Mouse (Mus musculus) kidney, adult 2 months (tissue): ENCODE measurements around the gene Tenm3. TPM values are rescaled to one million over a fixed set of nuclear protein-coding genes. Genes with fewer than 3 reads are reported as not detected.

Experiments used
- DNase-seq: peaks from one replicate; pipeline ENCODE4 v3.0.0; 2021
- H3K27ac ChIP-seq: fragments of 200-500 bp; 2 replicates; pipeline ENCODE4 v1.5.1; 2012; ENCODE audit warnings: low read depth, low read length, control low read depth, inconsistent platforms; ENCODE audit not compliant: insufficient read depth
- H3K27me3 ChIP-seq: fragments of 200-500 bp; replicated peaks from 2 replicates; pipeline ENCODE4 v1.6.1; 2012; ENCODE audit warnings: mild to moderate bottlenecking, moderate library complexity, low read length, inconsistent platforms; ENCODE audit not compliant: control insufficient read depth, insufficient read depth
- H3K36me3 ChIP-seq: fragments of 200-500 bp; 2 replicates; pipeline ENCODE4 v1.6.1; 2012; ENCODE audit warnings: mild to moderate bottlenecking, moderate library complexity, low read length, inconsistent platforms; ENCODE audit not compliant: control insufficient read depth, insufficient read depth
- H3K4me1 ChIP-seq: fragments of 200-500 bp; 2 replicates; pipeline ENCODE4 v1.6.1; 2011; ENCODE audit warnings: low read length; ENCODE audit not compliant: control insufficient read depth, insufficient read depth
- H3K4me3 ChIP-seq: fragments of 200-500 bp; 2 replicates; pipeline ENCODE4 v1.5.1; 2011; ENCODE audit warnings: mild to moderate bottlenecking, low read depth, low read length, control low read depth; ENCODE audit not compliant: insufficient read depth
- CTCF ChIP-seq: fragments of 200-500 bp; conservative IDR thresholded peaks from 2 replicates; pipeline ENCODE4 v1.5.1; 2011; ENCODE audit warnings: low read depth, mild to moderate bottlenecking, control low read depth, low read length, moderate library complexity, mixed read lengths; ENCODE audit not compliant: insufficient read depth, insufficient read length
- POLR2A ChIP-seq: fragments of 200-500 bp; IDR thresholded peaks from one replicate; pipeline ENCODE4 v1.6.1; 2011; ENCODE audit warnings: low read depth, low read length, control low read depth
- WGBS: fragments of 180-500 bp; shearing (Covaris S2); methylation state at CpG from one replicate; pipeline ENCODE4 v1.1.7; 2018; 5-methylcytosine and 5-hydroxymethylcytosine counted together
- polyA plus RNA-seq: library from polyadenylated mRNA; depleted of rRNA; stranded (reverse); fragments of >200 nt; gene quantifications from 2 replicates; pipeline ENCODE4 v1.2.3, GENCODE M21; 2012

Gene Tenm3
- polyA plus RNA-seq, 1 experiment: 2.0 TPM

GRCm38 (mm10) chr8:48596332-48596731 lies 247.4 kb downstream of the Tenm3 start:
- 91% methylated on average over 14 of the region's 14 CpGs for WGBS
- DNase-seq: no peak
- TF ChIP-seq POLR2A: no peak
- TF ChIP-seq CTCF: no peak
- no peaks in the 10 kb centered on the region for H3K27me3 ChIP-seq
- H3K4me1 ChIP-seq: no peaks in the 10 kb centered on the region
- H3K36me3 ChIP-seq: no peaks in the 10 kb centered on the region
- no peak overlapping the region for H3K27ac ChIP-seq
- no peak overlapping the region for H3K4me3 ChIP-seq

- no peak for TF ChIP-seq CTCF
- no peak for TF ChIP-seq POLR2A
- WGBS: 32% methylated on average over 5 of the region's 5 CpGs
Measured at GRCm38 (mm10) chr8:48591818-48592217, 251.9 kb downstream of the Tenm3 start.

GRCm38 (mm10) chr8:48579732-48580131 lies 264.0 kb downstream of the Tenm3 start:
- DNase-seq: no peak
- no peaks in the 10 kb centered on the region for H3K36me3 ChIP-seq
- H3K27ac ChIP-seq: no peak overlapping the region
- no peak overlapping the region for H3K4me3 ChIP-seq
- TF ChIP-seq POLR2A: no peak
- no peak for TF ChIP-seq CTCF
- 38% methylated on average over 6 of the region's 6 CpGs for WGBS
- H3K27me3 ChIP-seq: no peaks in the 10 kb centered on the region
- no peaks in the 10 kb centered on the region; the same call in 1 of the 2 replicates for H3K4me1 ChIP-seq

More at GRCm38 (mm10) chr8:48591818-48592217, 251.9 kb downstream of the Tenm3 start:
- Histone ChIP-seq H3K27me3 (no peaks in the 10 kb centered on the region), H3K4me1 (no peaks in the 10 kb centered on the region), H3K36me3 (no peaks in the 10 kb centered on the region), H3K27ac (no peak overlapping the region), H3K4me3 (no peak overlapping the region)
- DNase-seq: no peak

DNA sequence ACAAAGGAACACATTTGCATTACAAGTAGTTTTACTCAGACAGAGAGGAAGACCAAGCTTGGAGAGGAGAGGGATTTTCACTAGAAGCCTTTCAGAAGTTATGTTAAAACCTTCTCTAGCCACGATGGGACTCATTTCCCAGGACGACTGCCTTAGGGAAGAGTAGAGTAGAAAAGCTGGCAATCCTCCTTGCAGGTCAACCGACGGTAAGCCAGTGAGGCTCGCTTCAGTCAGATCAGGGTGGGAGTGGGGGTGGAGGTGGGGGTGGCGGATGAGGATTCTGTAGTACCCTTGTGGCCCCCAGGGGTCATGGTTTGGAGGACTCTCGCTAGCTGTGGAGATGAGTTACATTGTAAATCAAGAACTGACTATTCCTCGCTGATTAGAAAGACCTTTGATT lies 264.6 kb downstream of the Tenm3 start:
- TF ChIP-seq POLR2A (no peak), CTCF (no peak)
- H3K27me3 ChIP-seq: no peaks in the 10 kb centered on the region
- H3K36me3 ChIP-seq: no peaks in the 10 kb centered on the region
- 19% methylated on average over 8 of the region's 8 CpGs for WGBS
- no peak overlapping the region for H3K4me3 ChIP-seq
- H3K27ac ChIP-seq: no peak overlapping the region
- no peaks in the 10 kb centered on the region; the same call in 1 of the 2 replicates for H3K4me1 ChIP-seq
- no peak for DNase-seq

GRCm38 (mm10) chr8:48572941-48573340 lies 270.8 kb downstream of the Tenm3 start:
- Histone ChIP-seq H3K4me3 (no peak overlapping the region), H3K36me3 (no peaks in the 10 kb centered on the region), H3K27ac (no peak overlapping the region), H3K4me1 (no peaks in the 10 kb centered on the region), H3K27me3 (no peaks in the 10 kb centered on the region)
- no peak for TF ChIP-seq POLR2A
- 87% methylated on average over 1 of the region's 1 CpGs for WGBS
- no peak for DNase-seq

DNA sequence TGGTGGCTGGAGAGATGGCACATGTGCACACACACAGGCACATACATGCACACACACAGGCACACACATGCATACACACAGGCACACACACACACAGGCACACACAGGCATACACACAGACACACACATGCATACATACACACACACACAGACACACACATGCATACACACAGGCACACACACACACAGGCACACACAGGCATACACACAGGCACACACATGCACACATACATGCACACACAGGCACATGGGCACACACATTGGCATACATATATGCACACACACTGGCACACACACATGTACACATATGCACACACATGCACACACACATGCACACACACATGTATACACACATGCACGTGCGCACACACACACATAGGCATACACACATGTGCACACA lies 271.4 kb downstream of the Tenm3 start:
- DNase-seq: no peak

DNA sequence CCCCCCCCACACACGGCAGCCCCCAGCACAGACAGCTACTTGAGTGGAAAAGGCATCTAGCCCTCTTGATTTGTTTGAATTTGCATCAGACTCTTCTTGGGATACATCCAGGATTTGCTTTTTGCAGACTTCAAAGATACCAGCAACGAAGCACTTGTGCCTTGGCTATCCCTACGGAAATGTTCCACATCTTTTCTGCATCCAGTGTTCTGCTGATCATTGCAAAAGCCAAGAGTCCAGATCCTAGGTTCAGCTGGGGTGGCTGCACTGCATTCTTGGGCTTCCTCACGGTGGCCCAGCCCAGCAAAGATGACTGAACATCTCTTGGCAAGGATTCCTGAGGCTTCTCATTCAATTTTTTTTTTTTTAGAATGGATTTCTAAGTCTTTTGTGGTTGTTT lies 275.1 kb downstream of the Tenm3 start:
- H3K27ac ChIP-seq: no peak overlapping the region
- H3K27me3 ChIP-seq: no peaks in the 10 kb centered on the region
- no peak overlapping the region for H3K4me3 ChIP-seq
- WGBS: 63% methylated on average over 4 of the region's 4 CpGs
- no peak for TF ChIP-seq POLR2A
- TF ChIP-seq CTCF: no peak
- no peaks in the 10 kb centered on the region for H3K4me1 ChIP-seq
- no peak for DNase-seq
- no peaks in the 10 kb centered on the region for H3K36me3 ChIP-seq

More for the DNA sequence above, 271.4 kb downstream of the Tenm3 start:
- Histone ChIP-seq H3K36me3 (no peaks in the 10 kb centered on the region), H3K4me3 (no peak overlapping the region), H3K27me3 (no peaks in the 10 kb centered on the region), H3K27ac (no peak overlapping the region), H3K4me1 (no peaks in the 10 kb centered on the region)
- TF ChIP-seq CTCF (no peak), POLR2A (no peak)
- 97% methylated on average over 2 of the region's 2 CpGs for WGBS
